ENCODE assay signal across 9 mouse cellular contexts in the genomic region with DNA sequence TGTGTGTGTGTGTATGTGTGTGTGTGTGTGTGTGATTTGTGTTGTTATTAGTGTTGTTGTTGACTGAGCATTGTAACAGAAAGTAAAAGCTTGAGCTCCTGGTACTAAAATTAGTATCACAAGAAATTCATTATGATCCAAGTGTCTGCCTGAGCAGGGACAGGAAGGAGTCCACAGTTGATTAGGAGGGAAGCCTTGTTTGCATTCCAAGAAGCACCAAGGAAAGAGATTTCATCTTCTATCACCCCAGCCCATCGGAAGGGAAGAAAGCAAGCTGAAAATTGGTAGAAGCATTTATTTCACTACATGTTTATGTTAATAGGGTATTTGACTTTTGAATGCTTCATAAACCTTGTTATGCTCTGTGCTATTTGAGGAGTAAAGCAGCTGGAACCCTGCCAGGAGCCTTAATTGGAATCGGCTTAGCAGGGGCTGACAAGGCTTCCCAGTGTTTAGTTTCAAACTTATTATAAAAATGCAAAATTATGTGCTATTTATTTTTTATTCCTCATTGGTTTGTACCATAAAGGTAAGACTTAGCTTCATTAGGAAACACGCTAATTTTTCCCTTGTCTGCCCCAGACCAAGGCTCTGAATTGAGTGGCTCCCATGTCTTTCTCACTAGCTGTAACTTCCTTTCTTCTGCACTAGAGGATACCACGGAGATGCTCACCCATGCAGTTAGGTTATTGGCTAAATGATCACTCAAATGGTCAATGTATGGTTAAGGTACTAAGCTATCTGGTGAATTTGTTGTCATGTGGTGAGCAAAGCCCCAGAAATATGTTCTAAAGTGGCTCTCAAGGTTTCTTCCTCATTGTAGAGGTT.
DNase-seq lines count a peak whose midpoint lies in the region; ATAC-seq and TF ChIP-seq lines count a peak whose summit lies in the region.
"Had no signal": no experiment of that assay in that cellular context is flagged by ENCODE, and none has a peak within 500 bp of the region (broad histone marks: within the 10 kb centered on the region; RNA-seq: fewer than 3 reads in every experiment).

No protein-coding gene starts in this region.

- no peak for TF ChIP-seq POLR2A in brain, embryonic 14.5 days (IDR thresholded peaks at IDR 0.05; ENCODE audit: borderline replicate concordance, extremely low read depth, insufficient read depth, insufficient read length, poor library complexity, severe bottlenecking)
- no peak for TF ChIP-seq POLR2A in thymus, adult 2 months (IDR thresholded peaks at IDR 0.05; ENCODE audit: control insufficient read depth, extremely low read depth, insufficient read depth, low read length, poor library complexity)

- ATAC-seq in hindbrain, embryonic 12.5 days (ENCODE audit: low FRiP score), result no peak
- no peak for ATAC-seq in hindbrain, embryonic 11.5 days (ENCODE audit: low FRiP score)
- peak; percentile 62; the same call in 1 of the 2 replicates for ATAC-seq in forebrain, postnatal 0 days

- no peaks in the 10 kb centered on the region for H3K4me1 ChIP-seq in hindbrain, embryonic 12.5 days
- H3K4me1 ChIP-seq in hindbrain, embryonic 11.5 days (replicated peaks; ENCODE audit: control insufficient read depth, insufficient read depth, low read length), result no peaks in the 10 kb centered on the region
- no peaks in the 10 kb centered on the region for H3K4me1 ChIP-seq in forebrain, postnatal 0 days (ENCODE audit: insufficient read depth)
- H3K4me1 ChIP-seq in thymus, adult 2 months (replicated peaks; ENCODE audit: control insufficient read depth, insufficient read depth, low read length), result no peaks in the 10 kb centered on the region

- no peak overlapping the region for H3K4me2 ChIP-seq in hindbrain, embryonic 12.5 days (replicated peaks)
- no peak overlapping the region for H3K4me2 ChIP-seq in hindbrain, embryonic 11.5 days (replicated peaks; ENCODE audit: low read depth, low read length)
- H3K4me2 ChIP-seq in forebrain, postnatal 0 days (ENCODE audit: low read depth), result no peak overlapping the region

- no peak overlapping the region for H3K4me3 ChIP-seq in hindbrain, embryonic 12.5 days
- H3K4me3 ChIP-seq in hindbrain, embryonic 11.5 days (ENCODE audit: low read depth, low read length), result no peak overlapping the region
- H3K4me3 ChIP-seq in forebrain, postnatal 0 days (ENCODE audit: low read depth, low read length), result no peak overlapping the region
- H3K4me3 ChIP-seq in thymus, adult 2 months (ENCODE audit: control insufficient read depth, insufficient read depth, low read length), result no peak overlapping the region

- H3K36me3 ChIP-seq in hindbrain, embryonic 12.5 days, result no peaks in the 10 kb centered on the region
- no peaks in the 10 kb centered on the region for H3K36me3 ChIP-seq in hindbrain, embryonic 11.5 days (ENCODE audit: control insufficient read depth, insufficient read depth, low read length)
- no peaks in the 10 kb centered on the region for H3K36me3 ChIP-seq in forebrain, postnatal 0 days (ENCODE audit: insufficient read depth)
- H3K36me3 ChIP-seq in thymus, adult 2 months (ENCODE audit: control insufficient read depth, insufficient read depth, low read length), result no peaks in the 10 kb centered on the region

- WGBS in hindbrain, embryonic 12.5 days, result 72% methylated on average over 4 of the region's 4 CpGs
- 79% methylated on average over 4 of the region's 4 CpGs for WGBS in hindbrain, embryonic 11.5 days
- 16% methylated on average over 4 of the region's 4 CpGs for WGBS in forebrain, postnatal 0 days
- 87% methylated on average over 4 of the region's 4 CpGs for WGBS in thymus, adult 2 months

- no peaks in the 10 kb centered on the region for H3K9me3 ChIP-seq in hindbrain, embryonic 12.5 days (replicated peaks)
- H3K9me3 ChIP-seq in hindbrain, embryonic 11.5 days (ENCODE audit: control insufficient read depth, low read length), result no peaks in the 10 kb centered on the region
- H3K9me3 ChIP-seq in forebrain, postnatal 0 days (ENCODE audit: low read length), result no peaks in the 10 kb centered on the region

- 0 out of 2 replicates have a peak overlapping the region, but pooled peaks have one; percentile 12 for H3K27ac ChIP-seq in hindbrain, embryonic 12.5 days
- H3K27ac ChIP-seq in hindbrain, embryonic 11.5 days (ENCODE audit: low read depth, low read length), result no peak overlapping the region
- H3K27ac ChIP-seq in forebrain, postnatal 0 days (ENCODE audit: low read depth, low read length), result no peak overlapping the region
- no peak overlapping the region for H3K27ac ChIP-seq in thymus, adult 2 months (ENCODE audit: control insufficient read depth, insufficient read depth, low read length)

- no peak for TF ChIP-seq CTCF in brain, embryonic 14.5 days (IDR thresholded peaks at IDR 0.05; ENCODE audit: borderline replicate concordance, extremely low read depth, insufficient read depth, insufficient read length)
- no peak for TF ChIP-seq CTCF in forebrain, postnatal 0 days (IDR thresholded peaks at IDR 0.05; ENCODE audit: low read depth)
- no peak for TF ChIP-seq CTCF in thymus, adult 2 months (IDR thresholded peaks at IDR 0.05; ENCODE audit: borderline replicate concordance, control insufficient read depth, extremely low read depth, insufficient read depth, low read length, poor library complexity)

- H3K27me3 ChIP-seq in hindbrain, embryonic 12.5 days, result no peaks in the 10 kb centered on the region
- no peaks in the 10 kb centered on the region for H3K27me3 ChIP-seq in hindbrain, embryonic 11.5 days (ENCODE audit: control insufficient read depth, insufficient read depth, low read length)
- H3K27me3 ChIP-seq in forebrain, postnatal 0 days (ENCODE audit: insufficient read depth, low read length), result no peaks in the 10 kb centered on the region
- no peaks in the 10 kb centered on the region for H3K27me3 ChIP-seq in thymus, adult 2 months (ENCODE audit: control insufficient read depth, insufficient read depth, low read length)

- no peak for DNase-seq in hindbrain, embryonic 11.5 days (ENCODE audit: low spot score)
- peak; percentile 87 for DNase-seq in brain, embryonic 14.5 days (ENCODE audit: low read depth)
- DNase-seq in forebrain, postnatal 0 days, result peak; percentile 63
- DNase-seq in kidney, postnatal 36 days, result peak; percentile 39 to 68
- DNase-seq in thymus, adult 2 months, result no peak
- no peak for DNase-seq in adrenal gland, postnatal 14 days
- no peak for DNase-seq in thymus, postnatal 14 days
- DNase-seq: embryo, embryonic 11 days had no signal

- H3K9ac ChIP-seq in hindbrain, embryonic 12.5 days, result no peak overlapping the region
- H3K9ac ChIP-seq in hindbrain, embryonic 11.5 days (ENCODE audit: low read depth, low read length), result no peak overlapping the region
- H3K9ac ChIP-seq in forebrain, postnatal 0 days, result no peak overlapping the region

Comparison
In these comparisons a context has a peak if more than half of its experiments do, and no peak if none do; other contexts are left out.
1. DNase-seq: peak in brain, embryonic 14.5 days (single experiment), forebrain, postnatal 0 days (single experiment) and kidney, postnatal 36 days (2 of 2); none in hindbrain, embryonic 11.5 days (single experiment), thymus, adult 2 months (single experiment), adrenal gland, postnatal 14 days (single experiment) and thymus, postnatal 14 days (single experiment).